Mouse (Mus musculus) MEL (cell line): Measurements from ENCODE around the gene Plekhg1. TPM values are rescaled to one million over a fixed set of nuclear protein-coding genes. Genes with fewer than 3 reads are reported as not detected.

ENCODE experiments used
- DNase-seq: peaks from one replicate; pipeline ENCODE4 v3.0.0; 2011; ENCODE audit warnings: low read depth, low spot score
- H3K27ac ChIP-seq: 2 replicates; pipeline ENCODE4 v1.5.1; 2012; ENCODE audit warnings: low read depth, mild to moderate bottlenecking, control low read depth, low read length, moderate library complexity; ENCODE audit not compliant: control insufficient read depth
- H3K27me3 ChIP-seq, 2 experiments: fragments of 150-350 bp in 1 of 2; sonication (generic) in 1 of 2; 2 replicates each; pipeline ENCODE4 v1.6.1; 2012; ENCODE audit warnings: low read length in 2 of 2, mild to moderate bottlenecking in 2 of 2, improper control_type of control experiment in 1 of 2, moderate library complexity in 1 of 2; ENCODE audit not compliant: insufficient read depth in 2 of 2, control insufficient read depth in 1 of 2
- H3K36me3 ChIP-seq, 2 experiments: 2 replicates each; pipeline ENCODE4 v1.6.1; 2012 to 2014; ENCODE audit warnings: low read length in 2 of 2, improper control_type of control experiment in 1 of 2, inconsistent platforms in 1 of 2, mild to moderate bottlenecking in 1 of 2; ENCODE audit not compliant: insufficient read depth in 2 of 2, control insufficient read depth in 1 of 2
- H3K4me1 ChIP-seq, 2 experiments: fragments of 150-350 bp in 1 of 2; sonication (generic) in 1 of 2; 2 replicates each; pipeline ENCODE4 v1.6.1; 2012; ENCODE audit warnings: low read length in 2 of 2, improper control_type of control experiment in 1 of 2, mild to moderate bottlenecking in 1 of 2; ENCODE audit not compliant: insufficient read depth in 2 of 2, control insufficient read depth in 1 of 2
- H3K4me3 ChIP-seq, 2 experiments: fragments of 150-350 bp in 1 of 2; sonication (generic) in 1 of 2; 2 replicates each; pipeline ENCODE4 v1.5.1; 2012; ENCODE audit warnings: low read depth in 2 of 2, low read length in 2 of 2, mild to moderate bottlenecking in 2 of 2, moderate library complexity in 2 of 2, control low read depth in 1 of 2, improper control_type of control experiment in 1 of 2; ENCODE audit not compliant: control insufficient read depth in 1 of 2, insufficient read depth in 1 of 2
- H3K79me2 ChIP-seq: 2 replicates; pipeline ENCODE4 v1.6.1; 2012; ENCODE audit warnings: mild to moderate bottlenecking, low read length, moderate library complexity; ENCODE audit not compliant: control insufficient read depth, poor library complexity, insufficient read depth
- H3K9ac ChIP-seq: 2 replicates; pipeline ENCODE4 v1.6.1; 2012; ENCODE audit warnings: low read depth, mild to moderate bottlenecking, control low read depth, low read length, moderate library complexity; ENCODE audit not compliant: control insufficient read depth, poor library complexity, severe bottlenecking
- H3K9me3 ChIP-seq: fragments of 150-350 bp; sonication (generic); replicated peaks from 2 replicates; pipeline ENCODE4 v1.6.1; 2012; ENCODE audit warnings: mild to moderate bottlenecking, low read length, improper control_type of control experiment, moderate library complexity; ENCODE audit not compliant: insufficient read depth
- BHLHE40 ChIP-seq: IDR thresholded peaks from 2 replicates; pipeline ENCODE4 v1.6.1; 2012; ENCODE audit warnings: low read depth, mild to moderate bottlenecking, inconsistent platforms, low read length, improper control_type of control experiment, borderline replicate concordance
- CHD1 ChIP-seq: IDR thresholded peaks from 2 replicates; pipeline ENCODE4 v1.6.1; 2012; ENCODE audit warnings: low read depth, mild to moderate bottlenecking, inconsistent platforms, low read length, improper control_type of control experiment
- CHD2 ChIP-seq: IDR thresholded peaks from 2 replicates; pipeline ENCODE4 v1.6.1; 2011; ENCODE audit warnings: low read length, improper control_type of control experiment
- E2F4 ChIP-seq: IDR thresholded peaks from 2 replicates; pipeline ENCODE4 v1.6.1; 2011; ENCODE audit warnings: low read depth, low read length, improper control_type of control experiment, borderline replicate concordance
- ELF1 ChIP-seq: IDR thresholded peaks from 2 replicates; pipeline ENCODE4 v1.6.1; 2014; ENCODE audit warnings: low read depth, mild to moderate bottlenecking, inconsistent platforms, low read length, improper control_type of control experiment, moderate library complexity
- EP300 ChIP-seq, 2 experiments: IDR thresholded peaks; 2 replicates each; pipeline ENCODE4 v1.6.1; 2011; ENCODE audit warnings: improper control_type of control experiment in 2 of 2, low read length in 2 of 2, low read depth in 1 of 2, mild to moderate bottlenecking in 1 of 2
- ETS1 ChIP-seq: IDR thresholded peaks from 2 replicates; pipeline ENCODE4 v1.6.1; 2012; ENCODE audit warnings: low read depth, mild to moderate bottlenecking, inconsistent platforms, low read length, improper control_type of control experiment, moderate library complexity
- HCFC1 ChIP-seq: IDR thresholded peaks from 2 replicates; pipeline ENCODE4 v1.6.1; 2012; ENCODE audit warnings: low read depth, mild to moderate bottlenecking, inconsistent platforms, low read length, improper control_type of control experiment, moderate library complexity
- JUND ChIP-seq: IDR thresholded peaks from 2 replicates; pipeline ENCODE4 v1.6.1; 2011; ENCODE audit warnings: low read depth, mild to moderate bottlenecking, improper control_type of control experiment, low read length
- MAFK ChIP-seq: IDR thresholded peaks from 2 replicates; pipeline ENCODE4 v1.6.1; 2011; ENCODE audit warnings: low read depth, mild to moderate bottlenecking, low read length, improper control_type of control experiment, borderline replicate concordance
- MAZ ChIP-seq: IDR thresholded peaks from 2 replicates; pipeline ENCODE4 v1.6.1; 2012; ENCODE audit warnings: low read depth, mild to moderate bottlenecking, inconsistent platforms, low read length, improper control_type of control experiment
- MEF2A ChIP-seq: IDR thresholded peaks from 2 replicates; pipeline ENCODE4 v1.6.1; 2014; ENCODE audit warnings: low read depth, mild to moderate bottlenecking, inconsistent platforms, low read length, improper control_type of control experiment; ENCODE audit not compliant: poor library complexity, insufficient replicate concordance, severe bottlenecking; ENCODE audit errors: extremely low read depth
- MXI1 ChIP-seq: IDR thresholded peaks from 2 replicates; pipeline ENCODE4 v1.6.1; 2011; ENCODE audit warnings: mild to moderate bottlenecking, low read depth, low read length, improper control_type of control experiment
- NELFE ChIP-seq: IDR thresholded peaks from 2 replicates; pipeline ENCODE4 v1.6.1; 2011; ENCODE audit warnings: low read depth, low read length, improper control_type of control experiment
- POLR2AphosphoS2 ChIP-seq: IDR thresholded peaks from 2 replicates; pipeline ENCODE4 v1.6.1; 2011; ENCODE audit warnings: low read length, improper control_type of control experiment
- RAD21 ChIP-seq: IDR thresholded peaks from 2 replicates; pipeline ENCODE4 v1.6.1; 2011; ENCODE audit warnings: mild to moderate bottlenecking, low read depth, low read length, improper control_type of control experiment
- SMC3 ChIP-seq: IDR thresholded peaks from 2 replicates; pipeline ENCODE4 v1.6.1; 2011; ENCODE audit warnings: low read depth, low read length, improper control_type of control experiment
- TBP ChIP-seq: IDR thresholded peaks from 2 replicates; pipeline ENCODE4 v1.8.0; 2011; ENCODE audit warnings: low read depth, low read length, improper control_type of control experiment
- TCF12 ChIP-seq: IDR thresholded peaks from 2 replicates; pipeline ENCODE4 v1.6.1; 2014; ENCODE audit warnings: low read depth, mild to moderate bottlenecking, inconsistent platforms, low read length, improper control_type of control experiment, moderate library complexity
- USF1 ChIP-seq: IDR thresholded peaks from 2 replicates; pipeline ENCODE4 v1.6.1; 2014; ENCODE audit warnings: low read depth, mild to moderate bottlenecking, inconsistent platforms, low read length, improper control_type of control experiment, moderate library complexity
- USF2 ChIP-seq, 2 experiments: IDR thresholded peaks; 2 replicates each; pipeline ENCODE4 v1.6.1; 2011 to 2012; ENCODE audit warnings: improper control_type of control experiment in 2 of 2, low read length in 2 of 2, borderline replicate concordance in 1 of 2, inconsistent platforms in 1 of 2, low read depth in 1 of 2, mild to moderate bottlenecking in 1 of 2; ENCODE audit not compliant: insufficient read depth in 1 of 2
- ZKSCAN1 ChIP-seq: IDR thresholded peaks from 2 replicates; pipeline ENCODE4 v1.6.1; 2012; ENCODE audit warnings: low read depth, mild to moderate bottlenecking, inconsistent platforms, low read length, improper control_type of control experiment, moderate library complexity
- polyA plus RNA-seq, 2 experiments: library from polyadenylated mRNA; stranded (reverse) in 1 of 2; unstranded in 1 of 2; fragments of >175 nt in 1 of 2; fragments of >200 nt in 1 of 2; gene quantifications; 2 replicates each; pipeline versions ENCODE4 v1.2.1 to v1.2.4; 2012; ENCODE audit warnings: low replicate concordance in 2 of 2, low read depth in 1 of 2; ENCODE audit not compliant: insufficient read length in 2 of 2, insufficient read depth in 1 of 2, missing spikeins in 1 of 2
- total RNA-seq: library from RNA; depleted of rRNA; stranded (reverse); fragments of 300-350 nt; gene quantifications from 2 replicates; pipeline ENCODE4 v1.2.3, GENCODE M21; 2012

Plekhg1 gene
- total and polyA plus RNA-seq, 3 experiments, result 0.01 TPM; not detected in 2

GRCm38 (mm10) chr10:3749580-3749979 is 9.4 kb downstream of the Plekhg1 start:
- Histone ChIP-seq H3K4me3 (no peak overlapping the region), H3K9me3 (no peaks in the 10 kb centered on the region), H3K36me3 (no peaks in the 10 kb centered on the region), H3K9ac (no peak overlapping the region), H3K79me2 (no peaks in the 10 kb centered on the region), H3K27ac (no peak overlapping the region)
- TF ChIP-seq TBP (no peak), MAZ (no peak), MXI1 (no peak), ELF1 (no peak), USF2 (IDR thresholded peaks at IDR 0.05; ENCODE audit: borderline replicate concordance in 1 of 2, insufficient read depth in 1 of 2, low read depth in 1 of 2, low read length in 2 of 2) (no peak), TCF12 (no peak)
- TF ChIP-seq, all 39 proteins: peak for 0
- DNase-seq, result no peak
- Histone ChIP-seq H3K4me1 (no peaks in the 10 kb centered on the region), H3K27me3 (no peaks in the 10 kb centered on the region)

- TF ChIP-seq E2F4, result no peak
- no peak for TF ChIP-seq JUND
- no peak for TF ChIP-seq EP300 (IDR thresholded peaks at IDR 0.05; ENCODE audit: low read depth in 1 of 2, low read length in 2 of 2)
- no peak for TF ChIP-seq USF2 (IDR thresholded peaks at IDR 0.05; ENCODE audit: borderline replicate concordance in 1 of 2, insufficient read depth in 1 of 2, low read depth in 1 of 2, low read length in 2 of 2)
- no peak for TF ChIP-seq NELFE
- TF ChIP-seq ZKSCAN1, result no peak
- no peak for TF ChIP-seq USF1
- no peak for TF ChIP-seq SMC3
- TF ChIP-seq CHD1, result no peak
- TF ChIP-seq CHD2, result no peak
- no peak for TF ChIP-seq HCFC1
- TF ChIP-seq MEF2A, result no peak
- TF ChIP-seq POLR2AphosphoS2, result no peak
- TF ChIP-seq RAD21, result no peak
- no peak for TF ChIP-seq BHLHE40
- no peak for TF ChIP-seq MAZ
- TF ChIP-seq ETS1, result no peak
- TF ChIP-seq MAFK, result no peak
- no peak for TF ChIP-seq TBP
- TF ChIP-seq, all 39 proteins: peak for 0
- H3K9ac ChIP-seq, result no peak overlapping the region
- DNase-seq, result no peak
- no peak overlapping the region for H3K27ac ChIP-seq
- H3K79me2 ChIP-seq, result no peaks in the 10 kb centered on the region
- H3K27me3 ChIP-seq, result no peaks in the 10 kb centered on the region
- H3K9me3 ChIP-seq, result no peaks in the 10 kb centered on the region
- no peaks in the 10 kb centered on the region for H3K36me3 ChIP-seq
- H3K4me3 ChIP-seq, result no peak overlapping the region
- no peaks in the 10 kb centered on the region for H3K4me1 ChIP-seq
Observed at GRCm38 (mm10) chr10:3761992-3762391, 21.8 kb downstream of the Plekhg1 start.
